Mouse (Mus musculus) stomach, postnatal 0 days (tissue): ENCODE data around the gene Dlgap1.

Experiments used
- CTCF ChIP-seq: IDR thresholded peaks from 2 replicates; pipeline ENCODE4 v1.5.1; 2016; ENCODE audit warnings: antibody characterized with exemption, low read depth, mild to moderate bottlenecking, moderate library complexity
- EP300 ChIP-seq: optimal IDR thresholded peaks from 2 replicates; pipeline ENCODE3; 2016; ENCODE audit warnings: antibody characterized with exemption

DNA sequence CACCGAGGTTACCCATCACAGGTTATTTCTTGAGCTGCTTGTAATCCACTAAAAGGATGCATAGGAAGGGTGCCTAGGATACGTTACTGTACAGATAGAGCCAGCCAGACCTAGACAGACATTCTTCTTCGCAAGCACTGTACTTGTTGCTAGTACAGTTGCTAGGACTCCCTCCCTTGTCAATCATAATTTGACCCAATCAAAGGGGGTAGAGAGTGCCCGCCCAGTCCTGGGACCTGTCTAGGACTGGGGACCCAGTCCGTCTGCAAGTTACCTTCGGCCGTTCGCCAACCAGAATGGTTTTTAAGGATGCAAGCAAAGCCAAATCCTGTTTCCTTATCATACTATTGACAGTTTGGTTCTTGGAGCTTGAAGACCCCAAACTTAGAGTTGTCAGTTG lies 895.2 kb downstream of the Dlgap1 start:
- no peak for TF ChIP-seq CTCF
- no peak for TF ChIP-seq EP300
